ENCODE assay signal across 8 mouse cellular contexts in the genomic region with DNA sequence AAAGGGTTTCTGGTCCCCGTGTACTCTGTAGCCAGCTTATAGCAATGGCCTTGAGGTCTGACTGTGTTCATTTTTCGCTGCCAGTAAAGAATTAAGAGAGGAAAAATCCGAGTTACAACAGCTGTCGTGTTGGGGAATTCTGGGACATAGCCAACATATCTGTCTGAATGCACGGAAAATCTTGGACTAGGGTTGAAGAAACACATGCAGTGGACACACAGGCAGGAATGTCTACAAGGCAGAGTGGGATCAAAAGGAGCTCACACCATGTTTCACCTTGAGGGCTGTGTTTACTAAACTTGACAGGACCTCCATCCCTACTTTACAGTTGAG. TPM values are rescaled to one million over a fixed set of nuclear protein-coding genes. Genes with fewer than 3 reads are reported as not detected.
A peak's percentile ranks its signal among the peaks of the same experiment; 100 is the strongest.
DNase-seq lines count a peak whose midpoint lies in the region; ATAC-seq lines count a peak whose summit lies in the region.

No protein-coding gene starts in this region.

- no peaks in the 10 kb centered on the region for H3K27me3 ChIP-seq in forebrain, embryonic 13.5 days
- H3K27me3 ChIP-seq in liver, embryonic 11.5 days (replicated peaks; ENCODE audit: control insufficient read depth, insufficient read depth, low read length) = no peaks in the 10 kb centered on the region

- DNase-seq in frontal cortex, postnatal 36 days (ENCODE audit: low spot score in 2 of 2) = peak; percentile 1 to 8
- no peak for DNase-seq in frontal cortex, postnatal 25 days (ENCODE audit: low spot score in 2 of 2)
- peak; percentile 39 for DNase-seq in 3T3-L1 (ENCODE audit: low read depth, low spot score)
- DNase-seq in liver, embryonic 11.5 days (ENCODE audit: low spot score) = no peak
- no peak for DNase-seq in thymus, postnatal 36 days

- 29% methylated on average over 5 of the region's 5 CpGs for WGBS in forebrain, embryonic 13.5 days
- 26% methylated on average over 5 of the region's 5 CpGs for WGBS in liver, embryonic 11.5 days

- H3K36me3 ChIP-seq in forebrain, embryonic 13.5 days (ENCODE audit: poor library complexity, severe bottlenecking) = no peaks in the 10 kb centered on the region
- H3K36me3 ChIP-seq in liver, embryonic 11.5 days (ENCODE audit: control insufficient read depth, insufficient read depth, low read length) = no peaks in the 10 kb centered on the region

- peak overlapping the region; percentile 73; the same call in 1 of the 2 replicates for H3K9ac ChIP-seq in forebrain, embryonic 13.5 days
- H3K9ac ChIP-seq in liver, embryonic 11.5 days (ENCODE audit: low read depth, low read length) = no peak overlapping the region

- peak overlapping the region; percentile 68 for H3K4me3 ChIP-seq in forebrain, embryonic 13.5 days
- H3K4me3 ChIP-seq in liver, embryonic 11.5 days (ENCODE audit: low read depth, low read length) = peak overlapping the region; percentile 63

- H3K9me3 ChIP-seq in forebrain, embryonic 13.5 days (replicated peaks) = no peaks in the 10 kb centered on the region
- no peaks in the 10 kb centered on the region for H3K9me3 ChIP-seq in liver, embryonic 11.5 days (ENCODE audit: control insufficient read depth, low read length)

- H3K4me2 ChIP-seq in forebrain, embryonic 13.5 days = peak overlapping the region; percentile 66
- peak overlapping the region; percentile 65 for H3K4me2 ChIP-seq in liver, embryonic 11.5 days

- H3K4me1 ChIP-seq in forebrain, embryonic 13.5 days = peaks cover 3% of the 10 kb centered on the region; the same call in 1 of the 2 replicates
- no peaks in the 10 kb centered on the region; the same call in 1 of the 2 replicates for H3K4me1 ChIP-seq in liver, embryonic 11.5 days (replicated peaks; ENCODE audit: control insufficient read depth, insufficient read depth, low read length)

- no peak overlapping the region for H3K27ac ChIP-seq in forebrain, embryonic 13.5 days
- no peak overlapping the region for H3K27ac ChIP-seq in liver, embryonic 11.5 days (ENCODE audit: low read depth, low read length)

- ATAC-seq in forebrain, embryonic 13.5 days = no peak
- ATAC-seq in liver, embryonic 11.5 days (replicated peaks; ENCODE audit: low FRiP score) = no peak
- no peak for ATAC-seq in granulocyte monocyte progenitor cell, adult 5-6 weeks (replicated peaks; ENCODE audit: poor library complexity, severe bottlenecking)
- no peak for ATAC-seq in erythroid progenitor cell, adult 5-6 weeks (replicated peaks; ENCODE audit: low FRiP score, poor library complexity, severe bottlenecking)

RNA-seq across cellular contexts. Expression of a gene that starts 0.7 kb away (rescaled TPM):
- polyA plus RNA-seq in forebrain, embryonic 13.5 days (2015; fragmentation: Nextera tagmentation; extraction: Ambion mirVana) = 5.0 and 6.4 TPM in 2 replicates
- polyA plus RNA-seq in liver, embryonic 11.5 days (2014; fragmentation: Nextera tagmentation; extraction: Ambion mirVana) = 2.3 and 2.7 TPM in 2 replicates
- 3.7 and 6.4 TPM in 2 replicates for total RNA-seq in granulocyte monocyte progenitor cell, adult 5-6 weeks (2014; fragmentation: Nextera tagmentation)
- 5.6 and 6.6 TPM in 2 replicates for total RNA-seq in granulocyte monocyte progenitor cell, adult 5-6 weeks (2017)
- total RNA-seq in erythroid progenitor cell, adult 5-6 weeks (2015; ENCODE audit: low replicate concordance) = 3.2 and 5.0 TPM in 2 replicates
- total RNA-seq in erythroid progenitor cell, adult 5-6 weeks (2017; ENCODE audit: low replicate concordance) = 2.2 TPM in 1 of 2 replicates, not detected in the other

RNA-seq across cellular contexts. Expression of a gene that starts 20.6 kb away (rescaled TPM):
- polyA plus RNA-seq in forebrain, embryonic 13.5 days (2015; fragmentation: Nextera tagmentation; extraction: Ambion mirVana) = 2.8 and 3.6 TPM in 2 replicates
- 1.2 and 2.0 TPM in 2 replicates for polyA plus RNA-seq in liver, embryonic 11.5 days (2014; fragmentation: Nextera tagmentation; extraction: Ambion mirVana)
- total RNA-seq in granulocyte monocyte progenitor cell, adult 5-6 weeks (2014; fragmentation: Nextera tagmentation) = 6.7 and 8.0 TPM in 2 replicates
- total RNA-seq in granulocyte monocyte progenitor cell, adult 5-6 weeks (2017) = 1.9 and 3.0 TPM in 2 replicates
- 4.6 TPM in 1 of 2 replicates, not detected in the other for total RNA-seq in erythroid progenitor cell, adult 5-6 weeks (2015; ENCODE audit: low replicate concordance)
- 0.90 and 1.3 TPM in 2 replicates for total RNA-seq in erythroid progenitor cell, adult 5-6 weeks (2017; ENCODE audit: low replicate concordance)

RNA-seq across cellular contexts. Expression of a gene that starts 52.2 kb away (rescaled TPM):
- 2.6 and 3.6 TPM in 2 replicates for polyA plus RNA-seq in forebrain, embryonic 13.5 days (2015; fragmentation: Nextera tagmentation; extraction: Ambion mirVana)
- polyA plus RNA-seq in liver, embryonic 11.5 days (2014; fragmentation: Nextera tagmentation; extraction: Ambion mirVana) = 1.3 and 1.8 TPM in 2 replicates
- total RNA-seq in granulocyte monocyte progenitor cell, adult 5-6 weeks (2014; fragmentation: Nextera tagmentation) = 3.4 and 4.0 TPM in 2 replicates
- 8.4 and 13.4 TPM in 2 replicates for total RNA-seq in granulocyte monocyte progenitor cell, adult 5-6 weeks (2017)
- 1.1 TPM in 1 of 2 replicates, not detected in the other for total RNA-seq in erythroid progenitor cell, adult 5-6 weeks (2015; ENCODE audit: low replicate concordance)
- total RNA-seq in erythroid progenitor cell, adult 5-6 weeks (2017; ENCODE audit: low replicate concordance) = 0.51 and 2.9 TPM in 2 replicates

RNA-seq across cellular contexts. Expression of a gene that starts 57.6 kb away (rescaled TPM):
- 0.10 TPM in 1 of 2 replicates, not detected in the other for polyA plus RNA-seq in forebrain, embryonic 13.5 days (2015; fragmentation: Nextera tagmentation; extraction: Ambion mirVana)
- 0.08 and 0.48 TPM in 2 replicates for polyA plus RNA-seq in liver, embryonic 11.5 days (2014; fragmentation: Nextera tagmentation; extraction: Ambion mirVana)
- 2.4 TPM in 1 of 2 replicates, not detected in the other for total RNA-seq in granulocyte monocyte progenitor cell, adult 5-6 weeks (2014; fragmentation: Nextera tagmentation)
- total RNA-seq in granulocyte monocyte progenitor cell, adult 5-6 weeks (2017) = 1.8 TPM in 1 of 2 replicates, not detected in the other
- total RNA-seq in erythroid progenitor cell, adult 5-6 weeks (2015; ENCODE audit: low replicate concordance) = not detected in 2 replicates
- 0.08 and 1.3 TPM in 2 replicates for total RNA-seq in erythroid progenitor cell, adult 5-6 weeks (2017; ENCODE audit: low replicate concordance)

Comparison
In these comparisons a context has a peak if more than half of its experiments do, and no peak if none do; other contexts are left out.
1. DNase-seq: peak in frontal cortex, postnatal 36 days (2 of 2) and 3T3-L1 (single experiment); none in frontal cortex, postnatal 25 days (0 of 2), liver, embryonic 11.5 days (single experiment) and thymus, postnatal 36 days (0 of 2).